Mouse (Mus musculus) neural tube, embryonic 11.5 days (tissue): Measurements from ENCODE around the gene Nmt2. TPM values are rescaled to one million over a fixed set of nuclear protein-coding genes. Genes with fewer than 3 reads are reported as not detected.

Source experiments
- ATAC-seq: fragments of 200-750 bp; cut with Nextera tagmentation; 2 replicates; pipeline ENCODE4 v1.8.0; 2017; ENCODE audit warnings: moderate number of reproducible peaks, mild to moderate bottlenecking, moderate TSS enrichment, moderate library complexity; ENCODE audit not compliant: insufficient read depth, low FRiP score, low TSS enrichment
- DNase-seq: peaks from one replicate; pipeline ENCODE4 v3.0.0-alpha.2; 2015; ENCODE audit warnings: low spot score
- H3K27ac ChIP-seq: fragments of 300-500 bp; sonication (generic); 2 replicates; pipeline ENCODE4 v1.5.1; 2014; ENCODE audit warnings: low read depth, mild to moderate bottlenecking, low read length
- H3K27me3 ChIP-seq: fragments of 300-500 bp; sonication (generic); 2 replicates; pipeline ENCODE4 v1.6.1; 2014; ENCODE audit warnings: mild to moderate bottlenecking, low read length, mixed read lengths; ENCODE audit not compliant: control insufficient read depth, insufficient read depth
- H3K36me3 ChIP-seq: fragments of 300-500 bp; sonication (generic); 2 replicates; pipeline ENCODE4 v1.6.1; 2014; ENCODE audit warnings: mild to moderate bottlenecking, low read length, moderate library complexity, mixed read lengths; ENCODE audit not compliant: control insufficient read depth, insufficient read depth
- H3K4me1 ChIP-seq: fragments of 300-500 bp; sonication (generic); 2 replicates; pipeline ENCODE4 v1.6.1; 2014; ENCODE audit warnings: low read length, mixed read lengths; ENCODE audit not compliant: control insufficient read depth, insufficient read depth
- H3K4me2 ChIP-seq: fragments of 300-500 bp; sonication (generic); 2 replicates; pipeline ENCODE4 v1.6.1; 2014; ENCODE audit warnings: low read depth, mild to moderate bottlenecking, moderate library complexity
- H3K4me3 ChIP-seq: fragments of 300-500 bp; sonication (generic); 2 replicates; pipeline ENCODE4 v1.5.1; 2014; ENCODE audit warnings: low read depth, low read length
- H3K9ac ChIP-seq: fragments of 300-500 bp; sonication (generic); 2 replicates; pipeline ENCODE4 v1.6.1; 2014; ENCODE audit warnings: mild to moderate bottlenecking, low read length
- H3K9me3 ChIP-seq: fragments of 300-500 bp; sonication (generic); 2 replicates; pipeline ENCODE4 v1.6.1; 2016; ENCODE audit warnings: low read length; ENCODE audit not compliant: control insufficient read depth
- WGBS: fragments of 180-500 bp; shearing (Covaris S2); extraction: QIAGEN DNeasy Blood & Tissue Kit; methylation state at CpG from one replicate; pipeline ENCODE4 v1.1.7; 2014; 5-methylcytosine and 5-hydroxymethylcytosine counted together
- polyA plus RNA-seq: library from polyadenylated mRNA; unstranded; fragments of >200 nt; fragmentation: Nextera tagmentation; extraction: Ambion mirVana; gene quantifications from 2 replicates; pipeline ENCODE4 v1.2.1, GENCODE M21; 2014

Nmt2 gene
- polyA plus RNA-seq, 1 experiment from 2014 or later = 56.0 TPM

GRCm38 (mm10) chr2:3361067-3361466, 77.1 kb downstream of the Nmt2 start:
- no peak for DNase-seq
- no peak for ATAC-seq
- no peaks in the 10 kb centered on the region for H3K9me3 ChIP-seq
- no peak overlapping the region for H3K4me3 ChIP-seq
- no peaks in the 10 kb centered on the region for H3K27me3 ChIP-seq
- H3K9ac ChIP-seq = no peak overlapping the region
- H3K4me1 ChIP-seq = no peaks in the 10 kb centered on the region
- no peak overlapping the region for H3K27ac ChIP-seq
- no peak overlapping the region for H3K4me2 ChIP-seq
- 80% methylated on average over 3 of the region's 3 CpGs for WGBS
- H3K36me3 ChIP-seq = no peaks in the 10 kb centered on the region

GRCm38 (mm10) chr2:3365127-3365526, 81.1 kb downstream of the Nmt2 start:
- Histone ChIP-seq H3K4me3 (no peak overlapping the region), H3K9me3 (no peaks in the 10 kb centered on the region), H3K27ac (no peak overlapping the region), H3K27me3 (no peaks in the 10 kb centered on the region), H3K4me2 (no peak overlapping the region), H3K4me1 (no peaks in the 10 kb centered on the region), H3K36me3 (no peaks in the 10 kb centered on the region), H3K9ac (no peak overlapping the region)
- 79% methylated on average over 4 of the region's 4 CpGs for WGBS
- no peak for ATAC-seq
- DNase-seq = no peak

Other genes with a start within 250 kb of the Nmt2 start
- gene Fam171a1, start 170.0 kb upstream of the Nmt2 start, polyA plus RNA-seq = 49.4 and 52.4 TPM in 2 replicates
- 16.8 and 20.3 TPM in 2 replicates for gene Rpp38, start 48.4 kb downstream of the Nmt2 start, polyA plus RNA-seq
- 1.7 TPM in 1 of 2 replicates, not detected in the other for gene Acbd7, start 52.0 kb downstream of the Nmt2 start, polyA plus RNA-seq
- not detected in 2 replicates for gene Olah, start 113.0 kb downstream of the Nmt2 start, polyA plus RNA-seq
- gene Meig1, start 138.4 kb downstream of the Nmt2 start, polyA plus RNA-seq = not detected in 2 replicates
- gene Dclre1c, start 139.9 kb downstream of the Nmt2 start, polyA plus RNA-seq = 6.2 and 7.7 TPM in 2 replicates
- 40.7 and 41.5 TPM in 2 replicates for gene Suv39h2, start 190.8 kb downstream of the Nmt2 start, polyA plus RNA-seq
- gene Gm45902, start 228.6 kb downstream of the Nmt2 start, polyA plus RNA-seq = 8.3 and 10.4 TPM in 2 replicates
- 111 and 113 TPM in 2 replicates for gene Hspa14, start 228.6 kb downstream of the Nmt2 start, polyA plus RNA-seq
- gene Cdnf, start 228.8 kb downstream of the Nmt2 start, polyA plus RNA-seq = not detected in 2 replicates